Mouse (Mus musculus) left cerebral cortex, adult 2 months (tissue): ENCODE data around the gene Ctf2. TPM values are rescaled to one million over a fixed set of nuclear protein-coding genes. Genes with fewer than 3 reads are reported as not detected.

Source experiments
- DNase-seq, 2 experiments: peaks; one replicate each; pipeline ENCODE4 v3.0.0; 2021 to 2022; ENCODE audit warnings: low spot score in 2 of 2, mixed read lengths in 1 of 2; ENCODE audit errors: extremely low spot score in 1 of 2
- H3K27ac ChIP-seq: fragments of 200-600 bp; 2 replicates; pipeline ENCODE4 v1.8.1; 2022
- H3K4me3 ChIP-seq: fragments of 200-600 bp; 2 replicates; pipeline ENCODE4 v1.8.1; 2022
- CTCF ChIP-seq: fragments of 200-600 bp; IDR thresholded peaks from 2 replicates; pipeline ENCODE4 v1.8.1; 2022; ENCODE audit warnings: antibody characterized with exemption, mild to moderate bottlenecking, moderate library complexity
- intact Hi-C: fragments of 180-260 bp; cut with DNase I; formaldehyde crosslinking; loops from one replicate; pipeline ENCODE4 v1.15.1; 2025
- total RNA-seq, 2 experiments: library from RNA; stranded (reverse); gene quantifications; 2 replicates each; pipeline ENCODE4 v1.2.3; 2021

Ctf2 gene
- total RNA-seq, 2 experiments from 2014 or later = not detected

GRCm38 (mm10) chr7:127769651-127770038 lies 37.7 kb upstream of the Ctf2 start, which contains the start of gene Orai3:
Gene Orai3 (plus strand): TSS chr7:127769815.
- peak within 1 kb of the TSS; percentile 75 for H3K4me3 ChIP-seq
- H3K27ac ChIP-seq = peak within 1 kb of the TSS; percentile 95
- no peak; the same call in 1 of the 2 replicates for TF ChIP-seq CTCF
- intact Hi-C loops = no loop called here
- DNase-seq = peak; percentile 80 to 82

GRCm38 (mm10) chr7:127768997-127769593 lies 37.1 kb upstream of the Ctf2 start:
- H3K4me3 ChIP-seq = peak overlapping the region; percentile 75
- H3K27ac ChIP-seq = peak overlapping the region; percentile 95
- intact Hi-C loops = no loop called here
- peak; percentile 95 for DNase-seq
- TF ChIP-seq CTCF = no peak

DNA sequence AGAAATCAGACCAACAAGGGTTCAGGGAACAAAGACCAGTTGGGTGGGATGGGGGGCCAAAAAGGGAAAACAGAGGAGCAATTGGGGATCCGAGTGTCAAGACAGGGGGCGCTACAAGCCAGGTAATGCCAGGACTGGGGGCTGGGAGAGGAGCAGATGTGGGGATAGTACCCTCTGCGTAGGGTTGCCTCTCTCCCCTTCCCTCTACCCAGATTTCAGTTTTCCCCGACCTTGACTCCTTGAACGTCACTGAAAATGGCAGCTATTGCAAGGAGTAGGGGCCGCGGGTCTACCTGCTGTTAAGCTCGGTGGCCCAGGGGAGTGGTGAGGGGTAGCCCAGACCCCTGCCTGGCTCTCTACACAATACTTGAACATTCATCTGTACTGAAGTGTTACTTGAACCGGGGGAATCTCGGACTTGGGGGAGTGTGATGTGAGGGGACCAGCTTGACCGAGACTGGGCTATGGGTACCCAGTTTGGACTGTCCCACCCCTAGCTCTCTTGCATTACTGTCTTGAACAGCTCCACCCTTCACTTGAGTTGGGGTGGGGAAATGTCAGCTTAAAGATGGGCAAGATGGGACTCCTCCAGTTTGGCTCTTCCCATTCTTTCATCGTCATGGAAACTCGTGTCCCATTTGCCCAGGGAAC lies 36.5 kb upstream of the Ctf2 start:
- peak overlapping the region; percentile 80 for H3K27ac ChIP-seq
- no peak for DNase-seq
- TF ChIP-seq CTCF = peak; percentile 14
- intact Hi-C loops = no loop called here
- 0 out of 2 replicates have a peak overlapping the region, but pooled peaks have one; percentile 16 for H3K4me3 ChIP-seq

DNA sequence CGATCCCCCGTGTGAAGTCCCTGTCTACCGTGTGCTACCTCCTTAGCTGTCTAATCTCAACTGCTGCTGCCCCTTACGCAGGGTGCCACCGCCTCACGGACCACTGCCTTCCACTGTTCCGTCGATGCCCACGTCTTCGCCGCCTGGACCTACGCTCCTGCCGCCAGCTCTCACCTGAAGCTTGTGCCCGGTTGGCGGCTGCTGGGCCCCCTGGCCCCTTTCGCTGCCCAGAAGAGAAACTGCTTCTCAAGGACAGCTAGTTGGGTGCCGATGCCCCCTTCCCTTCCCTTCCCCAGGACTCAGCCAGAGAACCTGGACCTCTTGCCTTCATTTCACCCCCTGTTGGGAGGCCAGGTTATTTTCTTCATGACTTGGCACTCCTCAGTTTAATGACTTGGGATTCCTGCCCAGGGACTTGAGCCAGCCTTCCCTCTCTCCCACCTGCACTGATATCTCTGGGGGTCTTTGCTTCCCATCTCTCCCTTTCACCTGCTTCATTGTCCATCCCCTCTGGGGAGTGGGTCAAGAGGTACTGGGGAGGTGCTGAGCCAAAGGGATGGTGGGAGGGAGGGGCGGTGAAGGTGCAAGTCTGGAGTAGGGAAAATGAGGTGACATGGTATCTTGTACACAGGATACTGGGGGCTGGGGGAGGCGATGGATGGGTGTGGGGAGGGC lies 35.8 kb upstream of the Ctf2 start:
- Histone ChIP-seq H3K4me3 (no peak overlapping the region), H3K27ac (no peak overlapping the region)
- TF ChIP-seq CTCF = no peak

GRCm38 (mm10) chr7:127766851-127767609 lies 35.1 kb upstream of the Ctf2 start:
- DNase-seq = no peak
- no peak for TF ChIP-seq CTCF
- Histone ChIP-seq H3K27ac (no peak overlapping the region), H3K4me3 (no peak overlapping the region)
- intact Hi-C loops = no loop called here

More for the DNA sequence above, 35.8 kb upstream of the Ctf2 start:
- intact Hi-C loops = no loop called here
- no peak for DNase-seq

DNA sequence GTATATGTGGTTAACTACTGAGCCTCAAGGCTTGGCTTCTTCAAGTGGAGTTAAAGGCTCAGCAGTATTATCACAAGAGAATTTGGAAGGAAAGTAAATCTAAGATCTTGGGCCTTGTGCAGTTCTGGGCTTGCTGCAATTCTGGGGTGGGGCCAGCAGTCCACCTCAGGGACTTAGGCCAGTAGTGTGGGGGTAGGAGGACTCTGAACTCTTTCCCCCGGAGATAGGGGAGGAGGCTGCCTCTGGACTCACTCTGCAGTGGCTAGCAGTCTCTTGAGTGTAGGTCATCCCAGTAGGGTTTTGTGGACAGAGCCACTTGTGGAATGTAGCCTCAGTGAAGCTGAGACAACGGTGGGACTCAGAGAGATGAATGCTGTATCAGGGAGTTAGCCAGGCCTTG lies 33.8 kb upstream of the Ctf2 start:
- TF ChIP-seq CTCF = no peak
- Histone ChIP-seq H3K27ac (no peak overlapping the region), H3K4me3 (no peak overlapping the region)
- intact Hi-C loops = no loop called here
- DNase-seq = no peak

- intact Hi-C loops = no loop called here
- Histone ChIP-seq H3K27ac (no peak overlapping the region), H3K4me3 (no peak overlapping the region)
- TF ChIP-seq CTCF = no peak
- no peak for DNase-seq
Measured at GRCm38 (mm10) chr7:127763642-127764041, 31.7 kb upstream of the Ctf2 start.

DNA sequence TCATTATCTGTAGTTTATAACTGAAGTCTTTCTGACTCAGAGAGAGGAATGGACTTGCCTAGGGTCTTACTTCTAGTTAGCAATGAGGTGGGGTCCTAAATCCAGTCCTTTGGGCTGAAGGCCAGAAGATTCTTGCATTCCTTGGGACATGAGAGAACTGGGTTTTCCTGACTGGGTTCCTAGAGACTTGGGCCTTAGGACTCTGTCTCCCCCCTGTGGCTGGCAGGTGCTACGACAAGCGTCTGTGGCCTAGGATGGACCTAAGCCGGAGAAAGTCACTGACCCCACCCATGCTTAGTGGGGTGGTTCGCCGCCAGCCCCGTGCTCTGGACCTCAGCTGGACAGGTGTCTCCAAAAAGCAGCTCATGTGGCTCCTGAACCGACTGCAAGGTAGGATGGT lies 29.1 kb upstream of the Ctf2 start:
- peak; percentile 93 for TF ChIP-seq CTCF
- intact Hi-C loops = no loop called here
- Histone ChIP-seq H3K27ac (no peak overlapping the region), H3K4me3 (no peak overlapping the region)
- DNase-seq = peak; percentile 50 to 72

DNA sequence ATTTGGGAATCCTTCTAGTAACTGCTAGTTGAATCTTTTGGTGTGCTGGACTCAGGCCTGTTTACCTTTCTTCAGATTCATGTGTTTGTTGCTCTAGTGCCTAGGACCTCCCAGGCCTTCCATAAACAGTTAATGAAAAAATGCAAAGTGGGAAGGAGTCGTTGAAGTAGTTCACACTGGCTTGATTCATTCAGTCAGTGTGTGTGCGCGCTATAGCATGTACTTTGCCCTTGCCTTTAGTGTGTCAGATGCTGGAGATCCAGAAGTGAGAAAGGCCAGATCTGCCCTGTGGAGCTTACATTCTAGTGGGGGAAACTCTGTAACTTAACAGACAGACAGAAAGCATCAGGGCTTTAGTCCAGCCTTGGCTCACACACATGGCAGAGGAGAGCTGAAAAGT lies 28.5 kb upstream of the Ctf2 start:
- TF ChIP-seq CTCF = no peak
- Histone ChIP-seq H3K27ac (no peak overlapping the region), H3K4me3 (no peak overlapping the region)
- DNase-seq = no peak
- intact Hi-C loops = no loop called here

DNA sequence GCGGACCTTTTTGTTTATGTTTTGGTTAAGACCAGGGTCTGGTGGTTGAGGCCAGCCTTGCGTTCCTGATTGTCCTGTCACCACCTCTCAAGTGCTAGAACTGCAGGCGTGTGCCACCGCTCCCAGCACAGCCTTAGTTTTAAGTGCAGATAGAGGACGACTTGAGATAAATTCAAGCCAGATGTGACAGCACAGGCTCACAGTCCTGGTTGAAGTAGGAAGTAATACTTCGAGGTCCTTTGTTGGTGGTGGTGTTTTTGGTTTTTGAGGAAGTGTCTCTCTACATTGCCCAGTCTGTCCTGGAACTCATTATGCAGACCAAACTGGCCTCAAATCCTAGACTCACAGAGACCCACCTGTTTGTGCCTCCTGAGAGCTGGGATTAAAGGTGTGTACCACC lies 27.8 kb upstream of the Ctf2 start:
- H3K27ac ChIP-seq = no peak overlapping the region
- intact Hi-C loops = no loop called here
- H3K4me3 ChIP-seq = no peak overlapping the region
- no peak for DNase-seq
- no peak for TF ChIP-seq CTCF

DNA sequence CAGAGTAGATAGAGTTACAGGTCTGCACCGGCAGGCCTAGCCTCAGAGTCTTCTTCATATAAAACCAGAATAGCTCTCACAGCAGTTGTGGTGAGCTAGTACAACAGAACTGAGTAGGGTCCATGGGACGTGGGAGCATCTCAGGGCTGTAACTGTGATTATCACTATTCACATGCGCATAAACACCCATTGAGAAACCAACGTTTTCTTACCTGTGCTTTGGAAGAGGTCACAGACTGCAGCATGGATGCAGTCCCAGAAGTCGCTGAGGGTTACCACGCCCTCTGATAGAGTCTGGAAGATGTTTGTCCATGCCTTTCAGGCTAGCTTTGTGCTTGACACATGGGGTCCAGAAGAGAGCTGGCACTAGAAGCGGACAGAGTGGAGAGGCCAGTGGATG lies 21.8 kb upstream of the Ctf2 start:
- intact Hi-C loops = no loop called here

DNA sequence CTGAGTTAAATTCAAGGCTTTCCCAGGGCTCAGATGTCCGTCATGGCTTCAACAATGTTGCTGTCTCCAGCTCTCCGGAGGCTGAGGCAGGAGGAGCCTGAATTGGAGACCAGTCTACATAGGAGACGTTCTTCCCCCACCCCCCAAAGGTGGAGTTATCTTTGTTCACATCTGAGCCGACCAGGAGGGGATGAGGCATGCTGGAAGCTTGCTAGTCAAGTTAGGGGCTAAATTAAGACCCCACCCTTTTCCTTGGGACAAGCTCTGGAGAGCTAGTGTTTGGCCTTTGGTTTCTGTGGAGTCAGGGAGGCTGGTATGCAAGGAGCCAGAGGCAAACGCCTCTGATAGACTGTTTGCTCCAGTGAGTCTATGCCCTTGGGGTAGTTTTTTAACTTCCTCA lies 21.2 kb upstream of the Ctf2 start:
- H3K27ac ChIP-seq = no peak overlapping the region
- H3K4me3 ChIP-seq = no peak overlapping the region
- no peak for TF ChIP-seq CTCF
- DNase-seq = no peak
- intact Hi-C loops = no loop called here

More for the DNA sequence above, 21.8 kb upstream of the Ctf2 start:
- Histone ChIP-seq H3K4me3 (no peak overlapping the region), H3K27ac (no peak overlapping the region)
- no peak for TF ChIP-seq CTCF
- no peak for DNase-seq
